Mouse (Mus musculus) liver, embryonic 14.5 days (tissue): ENCODE measurements around the gene Dnajc8.

Experiments used
- CTCF ChIP-seq: IDR thresholded peaks from 2 replicates; pipeline ENCODE4 v1.5.1; 2016; ENCODE audit warnings: antibody characterized with exemption, low read depth, control low read depth
- EP300 ChIP-seq: IDR thresholded peaks from 2 replicates; pipeline ENCODE4 v1.6.1; 2016; ENCODE audit warnings: antibody characterized with exemption, low read depth

DNA sequence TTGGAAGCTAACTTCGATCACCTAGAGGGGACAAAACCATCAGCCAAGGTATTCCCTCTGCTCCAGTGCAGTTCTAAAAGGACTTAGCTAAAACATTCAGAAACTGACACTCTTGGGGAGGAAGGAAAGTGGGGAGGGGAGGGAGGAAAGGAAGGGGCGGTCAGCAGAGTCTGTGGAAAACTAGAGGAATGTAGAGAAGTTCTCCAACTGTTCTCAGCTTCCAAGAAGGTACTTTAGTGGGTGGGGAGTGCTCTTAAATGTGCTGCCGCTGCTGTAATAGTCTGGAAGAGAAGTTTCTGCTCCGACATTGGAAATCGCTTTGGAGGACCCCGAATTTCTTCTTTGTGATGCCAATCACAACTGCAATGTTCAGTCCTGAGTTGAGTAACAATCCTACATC lies 46.4 kb upstream of the Dnajc8 start:
- TF ChIP-seq CTCF, result no peak
- TF ChIP-seq EP300, result no peak
